Mouse (Mus musculus) lung, embryonic 16.5 days (tissue): ENCODE data around the gene Adgrg6. TPM values are rescaled to one million over a fixed set of nuclear protein-coding genes. Genes with fewer than 3 reads are reported as not detected.

Source experiments
- ATAC-seq: fragments of 200-750 bp; cut with Nextera tagmentation; 2 replicates; pipeline ENCODE4 v1.8.0; 2017; ENCODE audit warnings: low read depth, mild to moderate bottlenecking, moderate library complexity
- H3K27ac ChIP-seq: fragments of 300-500 bp; sonication (generic); 2 replicates; pipeline ENCODE4 v1.5.1; 2014; ENCODE audit warnings: mild to moderate bottlenecking, control low read depth, low read length
- H3K27me3 ChIP-seq: fragments of 300-500 bp; sonication (generic); 2 replicates; pipeline ENCODE4 v1.6.1; 2014; ENCODE audit warnings: low read depth, low read length, mixed read lengths; ENCODE audit not compliant: control insufficient read depth, insufficient read depth
- H3K36me3 ChIP-seq: fragments of 300-500 bp; sonication (generic); 2 replicates; pipeline ENCODE4 v1.6.1; 2014; ENCODE audit warnings: low read length; ENCODE audit not compliant: control insufficient read depth, insufficient read depth
- H3K4me1 ChIP-seq: fragments of 300-500 bp; sonication (generic); replicated peaks from 2 replicates; pipeline ENCODE4 v1.6.1; 2014; ENCODE audit warnings: low read length, mixed read lengths; ENCODE audit not compliant: control insufficient read depth, insufficient read depth
- H3K4me2 ChIP-seq: fragments of 300-500 bp; sonication (generic); 2 replicates; pipeline ENCODE4 v1.6.1; 2014; ENCODE audit warnings: low read depth, low read length, control low read depth
- H3K4me3 ChIP-seq: fragments of 300-500 bp; sonication (generic); 2 replicates; pipeline ENCODE4 v1.5.1; 2014; ENCODE audit warnings: mild to moderate bottlenecking, low read length, control low read depth
- H3K9ac ChIP-seq: fragments of 300-500 bp; sonication (generic); 2 replicates; pipeline ENCODE4 v1.6.1; 2014; ENCODE audit warnings: low read length, control low read depth
- H3K9me3 ChIP-seq: fragments of 300-500 bp; sonication (generic); 2 replicates; pipeline ENCODE4 v1.6.1; 2016; ENCODE audit warnings: low read length; ENCODE audit not compliant: control insufficient read depth
- WGBS: fragments of 180-500 bp; shearing (Covaris S2); extraction: QIAGEN DNeasy Blood & Tissue Kit; methylation state at CpG from one replicate; pipeline ENCODE4 v1.1.7; 2014; 5-methylcytosine and 5-hydroxymethylcytosine counted together
- polyA plus RNA-seq: library from polyadenylated mRNA; unstranded; fragments of >200 nt; fragmentation: Nextera tagmentation; extraction: Ambion mirVana; gene quantifications from 2 replicates; pipeline ENCODE4 v1.2.1, GENCODE M21; 2015

Gene Adgrg6
- polyA plus RNA-seq, 1 experiment from 2014 or later = 27.0 TPM

DNA sequence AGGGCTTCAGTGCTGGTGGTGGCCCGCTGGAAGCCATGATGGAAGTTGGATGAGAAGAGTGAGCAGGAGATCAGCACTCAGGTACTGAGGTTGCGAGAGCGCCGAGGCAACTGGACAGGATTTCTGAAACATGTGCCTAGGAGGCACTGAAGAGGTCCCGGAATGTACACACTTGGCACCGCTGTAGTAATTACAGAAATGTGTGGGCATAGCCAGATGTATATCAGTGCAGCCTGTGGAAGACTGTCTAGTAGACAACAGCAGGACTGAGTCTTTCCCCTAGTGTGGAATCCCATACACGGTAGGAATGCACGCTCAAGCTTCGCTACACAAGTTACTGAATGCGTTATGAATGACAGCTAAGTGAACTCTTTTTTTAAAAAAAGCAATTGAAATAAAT lies 86.1 kb downstream of the Adgrg6 start:
- Histone ChIP-seq H3K4me1 (peaks cover 13% of the 10 kb centered on the region), H3K9ac (no peak overlapping the region), H3K36me3 (0 out of 2 replicates have a peak, but pooled peaks cover 3% of the 10 kb centered on the region), H3K27me3 (no peaks in the 10 kb centered on the region), H3K9me3 (no peaks in the 10 kb centered on the region), H3K4me2 (no peak overlapping the region), H3K4me3 (no peak overlapping the region), H3K27ac (no peak overlapping the region)
- WGBS = 92% methylated on average over 10 of the region's 10 CpGs
- no peak for ATAC-seq

GRCm38 (mm10) chr10:14454481-14454880 lies 91.0 kb downstream of the Adgrg6 start:
- 45% methylated on average over 4 of the region's 4 CpGs for WGBS
- H3K4me3 ChIP-seq = no peak overlapping the region
- 0 out of 2 replicates have a peak, but pooled peaks cover 3% of the 10 kb centered on the region for H3K36me3 ChIP-seq
- H3K4me2 ChIP-seq = no peak overlapping the region
- H3K9me3 ChIP-seq = no peaks in the 10 kb centered on the region
- H3K4me1 ChIP-seq = no peaks in the 10 kb centered on the region; the same call in 1 of the 2 replicates
- H3K9ac ChIP-seq = no peak overlapping the region
- no peak overlapping the region for H3K27ac ChIP-seq
- no peak for ATAC-seq
- no peaks in the 10 kb centered on the region for H3K27me3 ChIP-seq

DNA sequence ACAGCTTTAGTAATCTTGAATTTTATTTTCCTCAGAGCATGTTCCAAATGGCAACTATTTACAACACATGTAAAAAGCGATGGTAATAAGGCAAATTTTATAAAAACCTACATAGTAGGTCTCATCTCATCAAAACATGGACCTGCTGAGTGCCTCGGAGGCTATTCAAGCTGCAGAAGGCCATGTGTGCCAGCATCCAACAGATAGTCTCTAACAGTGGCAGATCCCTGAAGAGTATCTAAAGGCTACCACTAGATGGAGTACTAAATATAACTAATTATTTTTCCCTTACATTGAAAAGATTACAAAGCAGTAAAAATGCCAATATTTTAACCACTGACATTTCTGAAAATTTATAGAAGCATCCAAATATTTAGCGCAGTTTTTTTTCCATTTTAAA lies 93.6 kb downstream of the Adgrg6 start:
- WGBS = 22% methylated on average over 3 of the region's 3 CpGs
- no peak overlapping the region for H3K9ac ChIP-seq
- no peak overlapping the region for H3K4me3 ChIP-seq

DNA sequence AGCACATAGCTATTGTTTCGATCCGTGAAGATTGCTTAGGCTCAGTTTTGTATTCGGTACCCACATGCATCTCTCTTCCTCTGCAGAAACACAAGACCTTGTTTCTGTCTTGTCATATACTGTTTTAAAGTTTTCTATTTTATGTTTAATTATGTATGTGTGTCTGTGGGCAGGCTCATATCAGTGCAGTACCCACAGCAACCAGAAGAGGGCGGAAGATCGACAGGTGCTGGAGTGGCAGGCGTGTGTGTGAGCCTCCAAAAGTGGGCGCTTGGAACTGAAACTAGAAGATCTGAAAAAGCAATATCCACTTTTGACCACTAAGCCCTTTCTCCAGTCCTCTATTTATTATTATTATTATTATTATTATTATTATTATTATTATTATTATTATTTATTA lies 95.4 kb downstream of the Adgrg6 start:
- WGBS = 72% methylated on average over 7 of the region's 7 CpGs
- no peak overlapping the region for H3K4me2 ChIP-seq
- H3K9me3 ChIP-seq = no peaks in the 10 kb centered on the region
- no peaks in the 10 kb centered on the region for H3K27me3 ChIP-seq
- no peak for ATAC-seq
- H3K9ac ChIP-seq = no peak overlapping the region
- no peaks in the 10 kb centered on the region for H3K36me3 ChIP-seq
- no peak overlapping the region for H3K4me3 ChIP-seq
- no peaks in the 10 kb centered on the region; the same call in 1 of the 2 replicates for H3K4me1 ChIP-seq
- no peak overlapping the region for H3K27ac ChIP-seq

More for the DNA sequence above, 93.6 kb downstream of the Adgrg6 start:
- Histone ChIP-seq H3K4me2 (no peak overlapping the region), H3K27ac (no peak overlapping the region), H3K27me3 (no peaks in the 10 kb centered on the region), H3K9me3 (no peaks in the 10 kb centered on the region), H3K4me1 (no peaks in the 10 kb centered on the region; the same call in 1 of the 2 replicates), H3K36me3 (no peaks in the 10 kb centered on the region)
- no peak for ATAC-seq

DNA sequence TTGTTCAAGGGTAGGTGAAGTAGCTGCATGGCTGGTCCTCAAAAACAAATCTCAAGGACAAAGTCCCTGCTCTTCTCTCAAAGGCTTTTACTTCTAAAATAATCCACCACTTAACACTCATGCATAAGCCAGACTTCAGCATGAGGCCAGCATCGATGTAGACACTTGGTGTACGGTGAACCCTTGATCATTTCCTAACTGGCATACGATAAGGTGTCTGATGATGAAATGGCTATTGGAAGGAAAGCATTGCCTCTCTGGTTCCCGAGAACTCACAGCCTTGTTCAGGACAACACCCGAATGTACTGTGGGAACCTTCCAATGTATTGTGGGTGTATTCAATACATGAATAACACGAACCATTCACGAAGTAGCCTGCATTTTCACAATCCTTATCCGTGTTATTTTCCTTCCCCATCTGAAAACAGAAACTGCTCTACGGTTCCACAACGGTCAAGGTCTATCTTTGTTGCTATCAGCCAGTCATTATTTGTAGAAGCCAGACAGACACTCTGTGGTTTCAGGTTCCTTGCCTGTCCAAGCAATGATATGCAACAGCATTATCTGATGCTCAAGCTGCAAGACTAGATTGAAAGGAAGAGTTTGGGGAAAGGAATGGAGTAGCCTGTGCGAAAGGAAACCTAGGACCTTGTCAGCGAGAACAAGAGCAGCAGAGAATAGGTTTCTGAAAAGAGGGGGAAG lies 99.7 kb downstream of the Adgrg6 start:
- 81% methylated on average over 12 of the region's 12 CpGs for WGBS
- Histone ChIP-seq H3K27ac (no peak overlapping the region), H3K27me3 (no peaks in the 10 kb centered on the region), H3K9me3 (no peaks in the 10 kb centered on the region), H3K4me3 (no peak overlapping the region), H3K4me2 (no peak overlapping the region), H3K4me1 (no peaks in the 10 kb centered on the region), H3K36me3 (peaks cover 10% of the 10 kb centered on the region), H3K9ac (no peak overlapping the region)
- ATAC-seq = no peak

GRCm38 (mm10) chr10:14440860-14441579 lies 104.4 kb downstream of the Adgrg6 start:
- Histone ChIP-seq H3K4me3 (no peak overlapping the region), H3K4me1 (no peaks in the 10 kb centered on the region), H3K4me2 (no peak overlapping the region), H3K27ac (no peak overlapping the region), H3K27me3 (no peaks in the 10 kb centered on the region), H3K9ac (no peak overlapping the region), H3K9me3 (no peaks in the 10 kb centered on the region), H3K36me3 (peaks cover 20% of the 10 kb centered on the region)
- no peak for ATAC-seq
- 92% methylated on average over 9 of the region's 9 CpGs for WGBS

GRCm38 (mm10) chr10:14404070-14404469 lies 141.4 kb downstream of the Adgrg6 start:
- no peak overlapping the region for H3K4me3 ChIP-seq
- 57% methylated on average over 1 of the region's 1 CpGs for WGBS
- no peak overlapping the region for H3K27ac ChIP-seq
- no peaks in the 10 kb centered on the region for H3K4me1 ChIP-seq
- H3K4me2 ChIP-seq = no peak overlapping the region
- ATAC-seq = no peak
- peaks cover 18% of the 10 kb centered on the region for H3K36me3 ChIP-seq
- no peak overlapping the region for H3K9ac ChIP-seq
- peaks cover 9% of the 10 kb centered on the region for H3K9me3 ChIP-seq
- H3K27me3 ChIP-seq = no peaks in the 10 kb centered on the region

DNA sequence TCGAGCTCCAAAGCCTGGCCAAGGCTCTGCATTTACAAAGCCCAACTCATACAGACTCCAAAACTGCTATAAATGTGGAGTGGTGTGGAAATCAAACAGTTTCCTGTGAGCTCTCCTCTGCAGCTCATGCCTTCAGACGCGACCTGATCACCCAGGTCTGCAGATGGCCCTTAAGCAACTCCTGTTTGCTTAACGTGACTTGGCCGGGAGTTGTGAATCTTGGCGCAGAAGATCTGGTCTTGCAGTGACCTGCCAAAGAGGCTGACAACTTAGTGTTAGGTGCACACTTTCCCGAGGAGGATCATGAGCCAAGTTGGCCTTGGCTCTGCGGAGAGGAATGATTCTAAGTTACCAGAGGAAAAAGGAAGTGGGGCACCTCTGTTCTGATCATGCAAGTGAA lies 143.7 kb downstream of the Adgrg6 start:
- no peak overlapping the region for H3K4me3 ChIP-seq
- H3K4me2 ChIP-seq = no peak overlapping the region
- 0 out of 2 replicates have a peak, but pooled peaks cover 1% of the 10 kb centered on the region for H3K9me3 ChIP-seq
- WGBS = 53% methylated on average over 8 of the region's 8 CpGs
- ATAC-seq = no peak
- H3K27me3 ChIP-seq = no peaks in the 10 kb centered on the region
- peaks cover 2% of the 10 kb centered on the region for H3K36me3 ChIP-seq
- no peak overlapping the region for H3K9ac ChIP-seq
- H3K4me1 ChIP-seq = no peaks in the 10 kb centered on the region
- no peak overlapping the region for H3K27ac ChIP-seq

DNA sequence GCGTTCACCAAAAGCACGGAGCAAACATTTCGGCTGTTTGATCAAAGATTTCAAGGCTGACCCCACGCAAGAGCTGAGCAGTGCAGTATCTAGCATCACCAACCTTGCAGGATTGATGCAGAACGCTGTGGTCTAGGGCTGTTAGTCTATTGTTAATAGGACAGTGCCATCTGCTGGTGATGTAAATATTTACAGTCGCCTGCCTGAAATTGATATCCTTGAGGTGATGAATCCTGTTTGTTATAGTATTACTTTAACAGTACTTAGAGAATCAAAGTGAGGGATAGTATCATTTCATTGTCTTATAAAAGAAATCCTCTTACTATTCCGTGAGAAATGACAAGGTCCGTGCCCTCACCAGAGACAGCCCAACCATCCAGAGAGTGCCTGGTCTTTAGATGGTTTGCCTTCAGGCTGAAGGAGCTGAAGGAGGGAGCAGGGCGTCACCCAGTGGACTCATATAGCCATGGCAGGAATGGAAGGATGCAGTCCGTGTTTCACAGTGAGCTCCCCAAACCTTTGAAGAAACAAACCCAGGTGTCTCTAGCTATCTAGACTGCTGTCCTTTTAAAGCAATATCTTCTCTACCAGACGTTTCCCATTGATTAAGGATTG lies 154.3 kb downstream of the Adgrg6 start:
- H3K9ac ChIP-seq = no peak overlapping the region
- H3K27me3 ChIP-seq = no peaks in the 10 kb centered on the region
- H3K4me3 ChIP-seq = no peak overlapping the region
- no peaks in the 10 kb centered on the region for H3K4me1 ChIP-seq
- H3K4me2 ChIP-seq = no peak overlapping the region
- H3K9me3 ChIP-seq = no peaks in the 10 kb centered on the region
- peak; percentile 52; the same call in 1 of the 2 replicates for ATAC-seq
- WGBS = 8% methylated on average over 11 of the region's 11 CpGs
- H3K36me3 ChIP-seq = no peaks in the 10 kb centered on the region
- H3K27ac ChIP-seq = no peak overlapping the region
